Mouse (Mus musculus): ENCODE data around the gene Mmp28. TPM values are rescaled to one million over a fixed set of nuclear protein-coding genes. Genes with fewer than 3 reads are reported as not detected.

Mmp28 gene
- polyA plus RNA-seq, 1 experiment = 0.52 TPM

- no peaks in the 10 kb centered on the region for H3K36me3 ChIP-seq (ENCODE audit: control insufficient read depth, insufficient read depth, low read length, poor library complexity, severe bottlenecking)
- H3K27me3 ChIP-seq (ENCODE audit: control insufficient read depth, insufficient read depth, low read length, poor library complexity, severe bottlenecking) = no peaks in the 10 kb centered on the region
- no peak overlapping the region for H3K27ac ChIP-seq (ENCODE audit: insufficient read depth, low read length)
- TF ChIP-seq CTCF (IDR thresholded peaks at IDR 0.05; ENCODE audit: low read depth, low read length) = peak; percentile 78
- TF ChIP-seq POLR2A (IDR thresholded peaks at IDR 0.05; ENCODE audit: insufficient read depth, low read length) = no peak
- TF ChIP-seq EP300 (IDR thresholded peaks at IDR 0.05; ENCODE audit: insufficient read depth, low read depth, low read length) = no peak
- H3K4me1 ChIP-seq (ENCODE audit: control insufficient read depth, insufficient read depth, low read length) = no peaks in the 10 kb centered on the region
- no peak overlapping the region for H3K9ac ChIP-seq (ENCODE audit: low read depth, poor library complexity, severe bottlenecking)
- H3K4me3 ChIP-seq (ENCODE audit: low read depth, low read length) = no peak overlapping the region
- no peaks in the 10 kb centered on the region for H3K9me3 ChIP-seq (replicated peaks; ENCODE audit: control insufficient read depth, insufficient read depth, low read length, poor library complexity, severe bottlenecking)
These were observed 42.5 kb downstream of the Mmp28 start for GRCm38 (mm10) chr11:83420338-83420737.

GRCm38 (mm10) chr11:83418566-83418965, 44.3 kb downstream of the Mmp28 start:
- Histone ChIP-seq H3K27me3 (ENCODE audit: control insufficient read depth, insufficient read depth, low read length, poor library complexity, severe bottlenecking) (no peaks in the 10 kb centered on the region), H3K4me1 (ENCODE audit: control insufficient read depth, insufficient read depth, low read length) (no peaks in the 10 kb centered on the region), H3K9me3 (replicated peaks; ENCODE audit: control insufficient read depth, insufficient read depth, low read length, poor library complexity, severe bottlenecking) (no peaks in the 10 kb centered on the region), H3K4me3 (ENCODE audit: low read depth, low read length) (peak overlapping the region; percentile 62), H3K27ac (ENCODE audit: insufficient read depth, low read length) (no peak overlapping the region), H3K9ac (ENCODE audit: low read depth, poor library complexity, severe bottlenecking) (no peak overlapping the region), H3K36me3 (ENCODE audit: control insufficient read depth, insufficient read depth, low read length, poor library complexity, severe bottlenecking) (no peaks in the 10 kb centered on the region)
- TF ChIP-seq CTCF (IDR thresholded peaks at IDR 0.05; ENCODE audit: low read depth, low read length) (peak; percentile 50), POLR2A (IDR thresholded peaks at IDR 0.05; ENCODE audit: insufficient read depth, low read length) (no peak)

- no peak overlapping the region for H3K9ac ChIP-seq (ENCODE audit: low read depth, poor library complexity, severe bottlenecking)
- H3K36me3 ChIP-seq (ENCODE audit: control insufficient read depth, insufficient read depth, low read length, poor library complexity, severe bottlenecking) = no peaks in the 10 kb centered on the region
- H3K9me3 ChIP-seq (replicated peaks; ENCODE audit: control insufficient read depth, insufficient read depth, low read length, poor library complexity, severe bottlenecking) = no peaks in the 10 kb centered on the region
- no peak overlapping the region for H3K4me3 ChIP-seq (ENCODE audit: low read depth, low read length)
- no peaks in the 10 kb centered on the region for H3K4me1 ChIP-seq (ENCODE audit: control insufficient read depth, insufficient read depth, low read length)
- no peak overlapping the region for H3K27ac ChIP-seq (ENCODE audit: insufficient read depth, low read length)
- H3K27me3 ChIP-seq (ENCODE audit: control insufficient read depth, insufficient read depth, low read length, poor library complexity, severe bottlenecking) = no peaks in the 10 kb centered on the region
- TF ChIP-seq CTCF (IDR thresholded peaks at IDR 0.05; ENCODE audit: low read depth, low read length) (no peak), EP300 (IDR thresholded peaks at IDR 0.05; ENCODE audit: insufficient read depth, low read depth, low read length) (no peak), POLR2A (IDR thresholded peaks at IDR 0.05; ENCODE audit: insufficient read depth, low read length) (no peak)
These were observed 45.2 kb downstream of the Mmp28 start for GRCm38 (mm10) chr11:83417708-83418107.

- no peak overlapping the region for H3K27ac ChIP-seq (ENCODE audit: insufficient read depth, low read length)
- TF ChIP-seq POLR2A (IDR thresholded peaks at IDR 0.05; ENCODE audit: insufficient read depth, low read length) (no peak), CTCF (IDR thresholded peaks at IDR 0.05; ENCODE audit: low read depth, low read length) (no peak), EP300 (IDR thresholded peaks at IDR 0.05; ENCODE audit: insufficient read depth, low read depth, low read length) (no peak)
- no peak overlapping the region for H3K9ac ChIP-seq (ENCODE audit: low read depth, poor library complexity, severe bottlenecking)
- no peaks in the 10 kb centered on the region for H3K36me3 ChIP-seq (ENCODE audit: control insufficient read depth, insufficient read depth, low read length, poor library complexity, severe bottlenecking)
- no peaks in the 10 kb centered on the region for H3K9me3 ChIP-seq (replicated peaks; ENCODE audit: control insufficient read depth, insufficient read depth, low read length, poor library complexity, severe bottlenecking)
- no peaks in the 10 kb centered on the region for H3K4me1 ChIP-seq (ENCODE audit: control insufficient read depth, insufficient read depth, low read length)
- no peaks in the 10 kb centered on the region for H3K27me3 ChIP-seq (ENCODE audit: control insufficient read depth, insufficient read depth, low read length, poor library complexity, severe bottlenecking)
- H3K4me3 ChIP-seq (ENCODE audit: low read depth, low read length) = no peak overlapping the region
These were observed 45.8 kb downstream of the Mmp28 start for GRCm38 (mm10) chr11:83417080-83417479.

- no peak overlapping the region for H3K9ac ChIP-seq (ENCODE audit: low read depth, poor library complexity, severe bottlenecking)
- no peaks in the 10 kb centered on the region for H3K36me3 ChIP-seq (ENCODE audit: control insufficient read depth, insufficient read depth, low read length, poor library complexity, severe bottlenecking)
- H3K4me3 ChIP-seq (ENCODE audit: low read depth, low read length) = no peak overlapping the region
- no peaks in the 10 kb centered on the region for H3K4me1 ChIP-seq (ENCODE audit: control insufficient read depth, insufficient read depth, low read length)
- no peaks in the 10 kb centered on the region for H3K9me3 ChIP-seq (replicated peaks; ENCODE audit: control insufficient read depth, insufficient read depth, low read length, poor library complexity, severe bottlenecking)
- H3K27ac ChIP-seq (ENCODE audit: insufficient read depth, low read length) = no peak overlapping the region
- H3K27me3 ChIP-seq (ENCODE audit: control insufficient read depth, insufficient read depth, low read length, poor library complexity, severe bottlenecking) = peaks cover 7% of the 10 kb centered on the region
- TF ChIP-seq EP300 (IDR thresholded peaks at IDR 0.05; ENCODE audit: insufficient read depth, low read depth, low read length) (no peak), POLR2A (IDR thresholded peaks at IDR 0.05; ENCODE audit: insufficient read depth, low read length) (no peak), CTCF (IDR thresholded peaks at IDR 0.05; ENCODE audit: low read depth, low read length) (no peak)
These were observed 52.4 kb downstream of the Mmp28 start for GRCm38 (mm10) chr11:83410510-83410909.

GRCm38 (mm10) chr11:83409792-83410291, 53.0 kb downstream of the Mmp28 start:
- H3K27me3 ChIP-seq (ENCODE audit: control insufficient read depth, insufficient read depth, low read length, poor library complexity, severe bottlenecking) = peaks cover 7% of the 10 kb centered on the region

More at GRCm38 (mm10) chr11:83409792-83410291, 53.0 kb downstream of the Mmp28 start:
- H3K9ac ChIP-seq (ENCODE audit: low read depth, poor library complexity, severe bottlenecking) = peak overlapping the region; percentile 89
- peak overlapping the region; percentile 68 for H3K4me3 ChIP-seq (ENCODE audit: low read depth, low read length)
- H3K4me1 ChIP-seq (ENCODE audit: control insufficient read depth, insufficient read depth, low read length) = no peaks in the 10 kb centered on the region
- no peaks in the 10 kb centered on the region for H3K9me3 ChIP-seq (replicated peaks; ENCODE audit: control insufficient read depth, insufficient read depth, low read length, poor library complexity, severe bottlenecking)
- TF ChIP-seq CTCF (IDR thresholded peaks at IDR 0.05; ENCODE audit: low read depth, low read length) (no peak), POLR2A (IDR thresholded peaks at IDR 0.05; ENCODE audit: insufficient read depth, low read length) (no peak), EP300 (IDR thresholded peaks at IDR 0.05; ENCODE audit: insufficient read depth, low read depth, low read length) (no peak)
- H3K36me3 ChIP-seq (ENCODE audit: control insufficient read depth, insufficient read depth, low read length, poor library complexity, severe bottlenecking) = no peaks in the 10 kb centered on the region
- H3K27ac ChIP-seq (ENCODE audit: insufficient read depth, low read length) = no peak overlapping the region

Measured in ES-Bruce4 (cell line).